Mouse (Mus musculus) neural tube, embryonic 10.5 days (tissue): ENCODE measurements around the gene Rasgrp4.
"Not testable (repeated sequence)": the region's sequence is repeated elsewhere in the genome, so short reads cannot be mapped to it uniquely, and the experiment has no call there.

ENCODE experiments used
- DNase-seq: peaks from one replicate; pipeline ENCODE4 v3.0.0-alpha.2; 2017; ENCODE audit warnings: low spot score; ENCODE audit errors: extremely low spot score

Gene Rasgrp4

DNA sequence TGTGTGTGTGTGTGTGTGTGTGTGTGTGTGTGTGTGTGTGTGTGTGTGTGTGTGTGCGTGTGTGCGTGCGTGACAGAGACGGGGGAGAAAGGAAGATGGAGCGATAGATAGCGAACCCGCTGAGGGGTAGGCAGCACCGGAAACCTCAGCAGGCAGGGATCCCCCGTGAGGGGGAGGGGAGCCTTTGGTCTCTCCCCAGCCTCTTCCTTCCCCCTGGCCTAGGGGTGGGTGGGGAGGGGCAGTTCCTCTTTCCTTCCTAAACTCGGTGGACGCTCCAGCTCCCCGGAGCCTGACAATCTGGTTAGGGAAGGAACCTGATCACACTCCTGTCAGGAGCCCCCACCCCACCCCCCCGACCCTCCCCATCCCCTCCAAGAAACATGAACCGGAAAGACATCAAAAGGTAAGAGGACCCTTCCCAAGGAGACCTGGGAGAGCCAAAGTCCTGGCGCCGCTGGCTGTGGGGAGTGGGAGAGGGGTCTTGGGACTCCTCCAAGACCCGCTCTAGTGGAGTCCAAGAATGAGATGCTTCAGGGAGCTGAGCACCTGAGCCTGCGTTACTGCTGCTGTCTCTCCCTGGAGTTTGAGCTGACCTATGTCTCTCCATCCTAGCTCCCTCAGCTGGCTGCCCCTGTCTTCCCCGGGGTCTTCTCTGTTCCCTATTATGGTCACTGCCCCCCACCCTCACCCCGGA lies at the start of gene Rasgrp4:
Rasgrp4 (plus strand) TSS at position 159 of the 694 bp plus-strand sequence.
- DNase-seq: peak; percentile 32

DNA sequence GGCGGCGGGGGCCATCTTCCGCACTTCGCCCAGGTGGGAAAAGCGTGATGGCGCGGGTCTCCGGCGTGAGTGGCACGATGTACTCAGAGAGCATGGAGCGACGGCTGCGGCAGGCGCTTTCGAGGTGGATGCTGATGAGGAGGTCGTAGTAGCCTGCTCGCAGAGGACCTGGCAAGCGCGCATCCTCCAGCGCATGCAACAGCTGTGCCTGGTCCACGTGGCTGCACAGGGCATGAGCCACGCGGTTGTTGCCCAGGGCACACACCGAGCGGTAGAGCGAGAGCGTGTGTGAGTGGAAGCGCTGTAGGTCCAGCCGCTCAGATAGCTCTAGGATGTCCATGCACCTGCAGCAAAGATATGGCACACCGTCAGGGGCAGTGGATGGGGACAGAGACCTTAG lies 48.7 kb upstream of the Rasgrp4 start:
- DNase-seq: no peak

DNA sequence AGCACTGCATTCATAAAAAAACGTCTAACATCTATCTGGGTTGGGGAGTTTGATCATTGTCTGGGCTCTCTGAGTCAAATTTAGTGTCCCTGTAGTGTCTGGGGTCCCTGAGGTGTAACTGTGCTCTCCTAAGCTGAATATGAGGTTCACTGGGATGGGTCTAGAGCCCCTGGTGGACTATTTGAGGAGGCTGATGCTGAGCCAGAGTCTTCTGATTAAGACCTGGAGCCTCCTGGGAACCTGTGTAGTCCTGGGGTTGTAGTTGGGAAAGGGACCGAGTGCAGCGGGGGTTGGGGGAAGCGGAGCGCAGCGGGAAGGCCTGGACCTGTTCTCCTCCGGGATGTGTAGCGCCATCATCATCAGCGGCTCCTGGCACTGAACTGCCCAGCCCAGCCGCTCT lies 47.7 kb upstream of the Rasgrp4 start:
- no peak for DNase-seq

DNA sequence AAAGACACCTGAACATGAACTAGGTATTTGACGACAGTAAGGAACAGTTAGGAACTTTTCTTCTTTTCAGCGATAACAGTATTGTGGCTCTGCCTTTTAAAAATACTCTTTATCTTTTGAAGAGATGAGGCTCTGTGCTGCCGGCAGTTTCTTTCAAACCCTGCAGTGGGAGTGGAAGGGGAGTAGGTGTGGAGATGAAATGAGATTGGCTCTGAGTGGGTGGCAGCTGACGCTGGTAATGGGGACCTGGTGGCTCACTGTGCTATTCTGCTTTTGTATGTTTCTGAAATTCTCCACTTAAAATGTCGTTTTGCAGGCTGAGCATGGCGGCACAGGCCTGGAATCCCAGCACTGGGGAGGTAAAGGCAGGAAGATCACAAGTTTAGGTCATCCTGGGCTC lies 45.8 kb upstream of the Rasgrp4 start:
- no peak for DNase-seq

DNA sequence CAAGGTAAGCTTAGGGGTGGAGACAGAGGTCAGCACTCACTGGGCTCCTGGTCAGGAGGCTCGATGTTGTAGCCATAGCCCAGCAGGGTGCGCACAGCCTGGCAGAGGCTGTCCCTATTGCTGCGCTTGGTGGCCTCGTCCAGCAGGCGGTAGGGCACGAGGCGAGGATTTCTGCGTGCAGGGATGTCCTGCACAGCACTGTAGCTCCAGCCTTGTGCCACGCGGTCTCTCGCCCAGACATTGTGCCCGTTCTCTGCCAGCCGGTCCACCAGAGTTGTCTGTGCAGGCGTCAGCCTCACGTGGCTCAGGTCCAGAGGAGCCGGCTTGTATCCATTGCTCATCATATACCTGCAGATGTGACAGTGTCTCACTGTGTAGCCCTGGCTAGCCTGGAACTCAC lies 37.5 kb upstream of the Rasgrp4 start:
- no peak for DNase-seq

DNA sequence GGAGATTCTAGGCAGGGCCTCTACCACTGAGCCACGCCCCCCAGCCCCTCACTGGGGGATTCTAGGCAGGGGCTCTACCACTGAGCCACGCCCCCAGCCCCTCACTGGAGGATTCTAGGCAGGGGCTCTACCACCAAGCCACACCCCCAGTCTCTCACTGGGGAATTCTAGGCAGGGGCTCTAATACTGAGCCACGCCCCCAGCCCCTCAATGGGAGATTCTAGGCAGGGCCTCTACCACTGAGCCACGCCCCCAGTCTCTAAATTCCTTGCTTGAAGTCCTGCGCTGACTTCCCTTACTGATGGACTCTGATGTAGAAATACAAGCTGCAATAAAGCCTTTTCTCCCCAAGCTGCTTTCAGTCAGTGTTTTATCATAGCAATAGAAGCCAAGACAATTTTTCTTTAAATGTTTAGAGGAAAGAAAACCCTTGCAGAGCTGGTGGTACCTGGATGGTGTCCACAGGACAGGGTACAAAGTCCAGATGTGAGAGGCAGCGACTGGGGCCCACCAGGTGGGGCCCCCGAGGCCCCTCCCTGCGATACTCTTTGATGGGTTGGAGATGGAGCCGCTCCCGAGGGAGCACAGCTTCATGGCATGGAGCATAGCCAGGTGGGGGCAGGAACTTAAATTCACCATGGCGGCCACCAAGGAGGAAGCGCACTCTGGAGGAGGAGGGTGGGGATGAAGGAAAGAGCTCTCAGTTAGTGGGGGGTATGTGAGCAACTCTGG lies 33.2 kb upstream of the Rasgrp4 start:
- no peak for DNase-seq

DNA sequence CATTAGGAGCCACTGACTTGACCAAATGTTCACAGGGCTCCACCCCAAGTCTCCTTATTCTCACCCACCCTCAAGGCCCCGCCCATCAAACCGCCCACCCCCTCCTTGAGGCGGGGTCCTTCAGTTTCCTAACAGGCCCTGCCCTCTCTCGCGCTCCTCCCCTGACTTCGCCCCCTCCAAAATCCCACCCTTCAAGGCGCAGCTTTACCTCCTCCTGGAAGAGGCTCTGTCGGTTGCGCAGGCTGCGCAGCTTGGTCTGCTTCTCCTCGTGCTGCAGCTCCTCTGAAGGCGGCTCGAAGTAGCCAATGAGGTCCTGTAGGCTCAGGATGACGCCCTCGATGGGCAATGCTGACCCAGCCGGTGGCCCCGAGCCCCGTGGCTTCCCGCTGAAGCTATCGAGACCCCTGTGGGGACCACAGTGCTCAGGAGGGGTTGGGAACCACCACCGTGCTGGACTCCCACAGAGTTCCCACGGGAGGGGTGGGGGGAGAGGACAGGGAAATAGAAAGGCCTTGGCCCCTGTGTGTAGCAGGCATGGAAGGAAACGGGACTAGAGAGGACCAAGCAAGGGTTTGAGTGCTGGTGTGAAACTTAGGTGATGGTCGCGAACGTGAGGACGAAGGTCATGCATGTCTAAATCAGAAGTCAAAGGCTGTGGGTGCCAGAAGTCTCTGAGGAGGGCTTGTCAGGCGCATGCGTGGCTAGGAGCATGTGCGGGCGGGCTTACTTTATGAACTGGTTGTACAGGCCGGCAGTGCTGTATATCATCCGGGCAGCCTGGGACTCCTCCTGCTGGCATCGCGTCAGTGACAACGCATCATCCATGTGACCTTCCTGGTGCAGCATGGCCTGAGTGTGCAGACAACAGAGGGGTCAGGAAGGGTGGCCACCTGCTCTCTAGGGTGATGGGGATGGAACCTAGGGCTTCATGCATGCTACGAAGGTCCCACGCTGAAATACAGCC lies 25.4 kb upstream of the Rasgrp4 start:
- DNase-seq: peak; percentile 52

DNA sequence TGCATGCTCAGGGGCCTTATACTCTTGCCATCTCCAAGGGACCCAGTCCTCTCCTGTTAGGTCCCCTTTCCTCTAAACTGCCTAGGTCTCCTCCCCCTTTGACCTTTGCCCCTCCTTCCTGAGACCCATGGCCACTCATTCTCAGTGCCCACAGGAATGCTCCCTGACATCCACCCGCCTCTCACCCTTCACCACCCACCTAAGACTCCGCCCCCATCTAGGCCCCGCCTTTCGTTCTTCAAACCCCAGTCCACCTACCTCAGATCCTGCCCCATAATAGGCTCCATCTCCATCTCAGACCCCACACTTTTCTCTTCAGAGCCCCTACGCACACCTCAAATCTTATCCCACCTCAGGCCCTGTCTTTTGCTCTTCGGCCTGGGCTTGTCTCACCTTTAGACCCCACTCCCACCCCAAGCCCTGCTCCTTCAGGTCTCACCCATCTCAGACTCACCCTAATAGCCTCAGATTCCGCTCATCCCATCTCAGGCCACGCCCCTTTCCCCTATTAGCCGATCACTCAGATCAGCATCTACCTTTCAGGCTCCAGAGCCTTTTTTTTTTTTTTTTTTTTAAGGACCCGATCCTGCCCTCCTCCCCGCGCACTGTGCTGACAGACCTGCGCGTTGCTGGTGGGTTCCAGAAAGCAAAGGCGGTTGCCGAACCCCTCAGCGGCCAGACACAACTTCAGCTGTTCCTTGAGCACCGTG lies 16.4 kb upstream of the Rasgrp4 start:
- no peak for DNase-seq

DNA sequence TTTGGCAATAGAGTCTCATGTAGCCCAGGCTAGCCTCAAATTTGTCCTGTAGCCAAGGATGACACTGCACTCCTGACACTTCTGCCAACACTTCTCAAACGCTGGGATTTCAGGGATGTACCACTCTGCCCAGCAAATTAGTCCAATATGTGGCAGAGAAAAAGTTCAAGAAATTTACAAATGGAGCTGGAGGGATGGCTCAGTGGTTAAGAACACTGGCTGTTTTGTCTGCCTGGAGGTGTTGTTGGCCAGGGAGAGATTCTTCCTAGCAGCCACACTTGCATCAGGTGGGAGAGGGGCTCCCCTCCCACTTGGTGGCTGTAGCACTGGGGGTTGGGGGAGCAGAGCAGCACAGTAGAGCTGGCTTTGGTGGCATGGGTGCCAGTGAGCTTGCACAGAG lies 15.1 kb upstream of the Rasgrp4 start:
- no peak for DNase-seq

DNA sequence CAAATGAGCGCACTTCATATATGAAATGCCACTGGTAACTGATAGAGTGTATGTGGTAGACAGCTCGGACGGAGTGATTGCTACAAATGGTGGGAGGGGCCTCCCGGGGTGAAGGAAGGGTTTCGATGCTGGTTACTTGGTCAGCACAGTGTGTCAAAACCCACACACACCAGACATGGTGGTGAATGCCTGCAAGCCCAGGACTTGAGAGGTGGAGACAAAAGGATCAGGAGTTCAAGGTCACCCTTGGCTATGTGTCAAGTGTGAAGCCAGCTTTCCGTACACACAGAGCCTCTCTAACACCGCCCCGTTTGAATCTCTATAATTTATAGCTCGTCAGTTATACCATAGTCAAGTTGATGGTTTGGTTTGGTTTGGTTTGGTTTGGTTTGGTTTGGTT lies 11.8 kb upstream of the Rasgrp4 start:
- no peak for DNase-seq

DNA sequence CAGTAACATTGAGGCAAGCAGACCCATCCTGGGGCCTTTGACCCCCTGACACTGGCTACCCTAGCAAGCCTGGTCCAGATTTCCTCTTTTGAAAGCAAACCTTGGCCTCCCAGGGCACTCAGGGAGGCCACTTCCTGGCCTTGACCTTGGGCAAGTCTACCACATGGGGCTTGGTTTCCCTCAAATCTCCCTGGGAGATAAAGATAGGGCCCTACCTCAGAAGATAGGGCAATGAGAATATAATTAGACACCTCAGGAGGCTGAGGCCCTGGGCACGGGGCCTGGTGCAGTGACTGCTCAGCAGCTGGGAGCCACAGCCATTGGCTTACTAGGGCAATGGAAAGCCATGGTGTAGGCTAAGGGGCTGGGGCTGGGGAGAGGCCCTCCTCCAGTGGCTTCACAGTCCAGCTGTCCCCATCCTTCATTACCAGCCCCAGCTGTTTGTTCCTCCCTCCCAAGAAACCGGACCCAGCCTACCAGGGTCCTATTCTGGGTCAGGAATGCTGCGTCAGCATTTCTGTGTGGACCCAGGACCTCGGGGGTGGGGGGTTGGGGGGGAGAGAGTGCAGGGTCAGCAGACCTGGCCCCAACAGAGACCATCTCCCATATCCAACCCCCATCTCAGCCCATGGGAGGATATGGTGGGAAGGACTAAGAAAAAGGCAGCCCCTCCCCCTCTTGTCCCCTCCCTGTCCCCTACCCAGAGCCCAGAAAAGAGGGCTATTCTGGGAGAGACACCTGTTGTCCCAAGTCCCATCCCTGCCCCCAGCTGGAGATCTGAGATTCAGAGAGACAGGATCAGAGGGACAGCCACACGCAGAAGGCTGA lies 10.9 kb upstream of the Rasgrp4 start:
- peak; percentile 14 for DNase-seq

DNA sequence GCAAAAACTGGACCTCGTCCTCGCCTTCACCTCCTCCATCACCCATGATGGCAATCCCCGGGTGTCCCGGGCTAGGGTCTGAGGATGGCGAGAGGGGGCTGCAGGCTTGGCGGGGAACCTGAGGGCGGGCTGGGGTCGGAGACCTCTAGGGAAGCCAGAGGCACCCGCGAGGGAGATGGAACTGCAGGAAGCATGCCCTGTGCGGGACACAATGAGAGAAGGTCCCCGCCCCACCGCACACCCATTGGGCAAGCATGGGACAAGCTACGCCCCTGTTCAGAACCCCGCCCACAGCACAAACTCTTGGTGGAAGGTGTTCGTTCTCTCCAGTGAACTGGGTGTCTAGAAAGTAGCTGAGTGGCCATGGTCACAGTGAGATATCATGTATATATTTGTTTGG lies 9.7 kb upstream of the Rasgrp4 start, which contains the start of gene Ryr1:
Ryr1 (minus strand) TSS at position 210 of the 400 bp plus-strand sequence.
- DNase-seq: peak; percentile 72

DNA sequence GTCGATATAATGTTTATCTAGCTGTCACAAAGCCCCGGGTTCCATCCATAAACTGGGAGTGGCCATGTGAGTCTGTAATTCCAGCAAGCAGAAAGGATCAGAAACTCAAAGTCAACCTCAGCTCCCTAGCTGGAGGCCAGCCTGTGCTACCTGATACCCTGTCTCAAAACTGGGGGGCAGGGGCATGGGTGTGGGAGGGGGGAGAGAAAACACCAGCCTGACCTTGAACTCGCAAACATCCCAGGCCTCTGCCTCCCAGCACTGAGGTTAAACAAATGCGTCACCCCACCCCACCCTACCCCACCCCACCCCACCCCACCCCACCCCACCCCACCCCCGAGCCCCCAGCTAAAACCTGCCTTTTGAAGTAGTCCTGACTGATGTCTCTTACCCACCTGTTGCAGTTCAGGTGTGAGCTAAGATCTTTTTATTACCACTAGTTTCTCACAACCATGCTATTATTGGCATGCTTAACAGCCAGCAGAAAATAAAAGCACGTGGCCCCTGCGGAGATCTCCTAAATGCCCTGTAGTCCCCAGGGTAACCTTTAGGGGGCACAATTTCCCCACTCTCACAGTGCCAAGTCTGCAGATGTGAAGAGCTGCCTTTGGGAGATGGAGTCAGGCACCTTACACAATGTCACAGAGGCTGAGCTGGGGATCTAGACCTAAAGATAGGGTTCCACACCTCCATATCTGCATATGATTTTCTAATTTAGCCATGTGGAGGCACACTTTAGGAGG lies 8.3 kb upstream of the Rasgrp4 start:
- DNase-seq: peak; percentile 61

DNA sequence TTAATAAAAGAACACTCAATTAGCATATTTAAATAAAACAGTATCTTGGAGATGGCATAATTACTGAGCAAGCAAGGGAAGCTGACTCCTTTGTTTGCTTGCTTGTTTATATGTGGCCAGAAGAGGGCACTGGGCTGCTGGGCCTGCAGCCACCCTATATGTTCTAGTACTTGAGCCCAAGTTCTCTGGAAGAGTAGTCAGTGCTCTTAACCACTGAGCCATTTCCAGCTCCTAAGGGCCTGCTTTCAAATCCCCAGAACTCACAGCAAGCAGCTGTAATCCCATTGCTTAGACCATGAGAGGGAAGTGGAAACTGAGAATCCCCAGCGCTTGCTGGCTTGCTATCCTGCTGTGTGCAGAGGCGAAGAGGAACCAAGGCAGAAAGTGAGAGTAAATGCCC lies 5.9 kb upstream of the Rasgrp4 start:
- no peak for DNase-seq

DNA sequence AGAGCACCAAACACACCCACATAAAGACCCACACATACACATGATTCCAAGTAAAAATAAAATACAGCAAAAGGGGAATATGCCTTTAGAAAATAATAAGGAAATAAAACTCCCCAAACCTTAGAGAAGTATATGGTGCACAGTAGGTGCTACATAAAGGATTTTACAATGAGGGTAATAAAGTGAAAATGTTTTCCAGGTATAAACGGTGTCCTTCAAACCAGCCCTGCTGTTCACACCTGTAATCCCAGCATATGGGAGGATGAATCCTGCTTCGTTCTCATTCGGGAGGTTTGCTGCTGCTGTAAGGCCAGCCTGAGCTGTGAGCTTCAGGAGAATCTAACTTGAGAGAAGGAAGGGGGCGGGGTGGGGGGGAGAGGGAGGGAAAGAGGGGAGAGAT lies 421 bp upstream of the Rasgrp4 start:
- no peak for DNase-seq

DNA sequence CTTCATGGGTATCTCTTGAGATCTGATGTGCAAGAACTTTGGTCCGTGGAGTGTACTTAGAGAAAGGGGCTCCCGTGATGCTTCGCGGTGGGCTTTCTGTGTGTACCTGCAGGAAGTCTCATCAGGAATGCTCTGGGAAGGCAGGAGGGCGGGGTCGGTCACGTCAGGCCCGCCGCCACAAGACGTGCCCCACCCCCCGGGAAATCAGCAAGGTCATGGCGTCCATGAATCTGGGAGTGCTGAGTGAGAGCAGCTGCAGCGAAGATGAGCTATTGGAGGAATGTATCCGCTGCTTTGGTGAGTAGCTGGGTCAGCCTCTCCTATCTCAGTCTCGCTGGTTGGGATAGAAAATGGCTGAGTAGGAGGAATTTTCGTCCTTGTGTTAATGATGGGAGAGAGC lies 2.8 kb downstream of the Rasgrp4 start:
- DNase-seq: no peak

DNA sequence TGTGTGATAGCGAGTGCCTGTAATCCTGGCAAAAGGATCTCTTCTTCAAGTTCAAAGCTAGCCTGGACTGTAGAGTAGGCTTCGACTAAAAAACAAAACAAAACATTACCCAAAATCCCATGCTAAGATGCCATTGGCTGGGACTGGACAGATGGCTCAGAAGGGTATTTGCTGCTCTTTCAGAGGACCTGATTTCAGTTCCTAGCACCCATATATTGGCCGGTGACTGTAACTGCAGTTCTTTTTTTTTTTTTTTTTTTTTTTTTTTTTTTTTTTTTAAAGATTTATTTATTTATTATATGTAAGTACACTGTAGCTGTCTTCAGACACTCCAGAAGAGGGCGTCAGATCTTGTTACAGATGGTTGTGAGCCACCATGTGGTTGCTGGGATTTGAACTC lies 4.6 kb downstream of the Rasgrp4 start:
- DNase-seq: not testable (repeated sequence)

DNA sequence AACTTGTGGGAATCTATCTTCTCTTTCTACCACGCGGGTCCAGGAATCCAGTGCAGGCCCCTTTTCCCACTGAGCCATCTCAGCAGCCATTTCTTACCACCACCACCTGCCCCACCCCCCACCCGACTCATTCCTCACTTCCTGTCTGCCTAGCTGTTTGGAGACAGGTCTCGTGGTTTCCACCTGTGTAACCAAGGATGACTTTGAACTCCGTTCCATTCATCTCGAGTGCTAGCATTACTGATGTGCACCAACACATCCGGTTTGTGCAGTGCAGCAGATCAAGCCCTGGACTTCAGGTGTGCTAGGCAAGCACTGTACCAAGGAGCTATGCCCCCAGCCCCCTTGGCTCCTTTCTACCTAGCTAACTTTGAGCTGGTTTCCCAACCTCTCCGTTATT lies 6.8 kb downstream of the Rasgrp4 start:
- no peak for DNase-seq

DNA sequence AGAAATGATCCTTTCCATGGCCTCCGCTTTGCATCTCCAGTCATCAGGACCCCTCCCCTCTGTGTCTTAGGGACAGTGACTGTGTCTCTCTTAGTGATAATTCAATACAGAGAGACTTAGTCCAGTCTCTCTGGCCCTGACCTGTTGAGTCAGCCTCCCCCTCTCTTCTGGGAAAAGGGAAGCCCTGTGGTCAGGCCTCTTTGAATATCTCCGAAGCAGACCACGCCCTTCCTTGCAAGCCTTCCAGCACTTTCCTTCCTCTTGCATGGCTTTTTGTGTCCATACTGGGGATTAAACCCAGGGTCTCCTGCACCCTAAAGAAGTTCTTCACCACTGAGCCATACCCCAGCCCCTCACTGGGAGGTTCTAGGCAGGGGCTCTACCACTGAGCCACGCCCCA lies 9.4 kb downstream of the Rasgrp4 start:
- no peak for DNase-seq
